Mouse (Mus musculus): ENCODE measurements at regions not wholly inside any gene's neighbourhood (a gene's known extent, or its start where the extent isn't known, plus 50 kb on each side); places are given as distances from the start of the nearest gene placed in this dataset.

DNA sequence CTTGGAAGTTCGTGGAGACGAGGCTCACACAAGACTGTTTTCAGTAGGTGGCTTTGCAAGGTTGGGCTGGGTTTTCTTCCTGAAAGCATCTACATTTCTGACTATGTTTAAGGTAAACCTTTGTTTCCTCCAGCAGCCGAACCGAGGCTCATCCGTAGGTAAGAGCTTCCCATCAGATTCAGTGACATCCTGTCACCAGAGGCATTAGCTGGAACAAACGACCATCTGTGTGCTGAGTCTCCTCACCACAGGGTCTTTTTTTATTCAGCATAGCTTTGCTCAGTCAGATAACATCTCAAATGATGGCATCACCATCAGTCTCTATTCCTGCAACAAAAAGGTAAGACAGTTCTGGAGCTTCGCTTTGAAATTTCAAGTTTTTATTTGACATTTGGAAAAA is 601.4 kb upstream of the Fam92a start:
- DNase-seq (ENCODE audit: extremely low read depth), result no peak
- Histone ChIP-seq H3K36me3 (replicated peaks in 1 of 2; ENCODE audit: control insufficient read depth in 1 of 2, insufficient read depth in 1 of 2, low read length in 1 of 2) (no peaks in the 10 kb centered on the region), H3K9ac (ENCODE audit: insufficient read depth, low read depth) (no peak overlapping the region), H3K9me3 (replicated peaks; ENCODE audit: low read length) (no peaks in the 10 kb centered on the region), H3K27me3 (replicated peaks) (no peaks in the 10 kb centered on the region), H3K27ac (ENCODE audit: insufficient read depth, low read depth) (no peak overlapping the region), H3K4me3 (replicated peaks in 1 of 3; ENCODE audit: low read depth in 2 of 3, low read length in 2 of 3, poor library complexity in 1 of 3) (no peak overlapping the region), H3K4me2 (ENCODE audit: insufficient read depth, low read depth, poor library complexity, severe bottlenecking) (no peak overlapping the region), H3K4me1 (ENCODE audit: control insufficient read depth in 1 of 2, insufficient read depth in 2 of 2) (peaks cover 5 to 27% of the 10 kb centered on the region in 2 experiments; a peak in 2 of 4 replicates), H3K79me2 (replicated peaks; ENCODE audit: control insufficient read depth, extremely low read depth, insufficient read depth, poor library complexity, severe bottlenecking) (no peaks in the 10 kb centered on the region)
- TF ChIP-seq RCOR1 (conservative IDR thresholded peaks at IDR 0.05; ENCODE audit: low read depth, low read length), result no peak
- TF ChIP-seq HCFC1 (IDR thresholded peaks at IDR 0.05; ENCODE audit: low read depth, low read length), result no peak
- TF ChIP-seq BHLHE40 (IDR thresholded peaks at IDR 0.05; ENCODE audit: low read depth, low read length), result no peak
- TF ChIP-seq ZKSCAN1 (IDR thresholded peaks at IDR 0.05; ENCODE audit: borderline replicate concordance, low read depth, low read length), result no peak
- no peak for TF ChIP-seq USF1 (IDR thresholded peaks at IDR 0.05; ENCODE audit: low read depth, low read length)
- TF ChIP-seq KAT2A (IDR thresholded peaks at IDR 0.05; ENCODE audit: insufficient replicate concordance, low read length), result no peak
- TF ChIP-seq UBTF (IDR thresholded peaks at IDR 0.05; ENCODE audit: low read depth, low read length), result no peak
- TF ChIP-seq IRF4 (IDR thresholded peaks at IDR 0.05; ENCODE audit: low read depth, low read length), result no peak
- TF ChIP-seq EP300 (IDR thresholded peaks at IDR 0.05; ENCODE audit: low read length), result no peak
- no peak for TF ChIP-seq TBP (conservative IDR thresholded peaks at IDR 0.05; ENCODE audit: low read depth, low read length)
- no peak for TF ChIP-seq NRF1 (IDR thresholded peaks at IDR 0.05; ENCODE audit: low read depth, low read length)
- in situ Hi-C loops (cut with MboI; ENCODE audit: low pct_ligation_motif_present, low pct_unique_long_range_greater_than_20kb, low sequenced_read_pairs) (loop anchor here (5.0 to 25.0 kb wide), 2 partner anchors 211 to 1004 kb away; no protein-coding TSS in a partner anchor), dilution Hi-C loops (cut with MboI; ENCODE audit: extremely low pct_ligation_motif_present, extremely low pct_unique_long_range_greater_than_20kb, low sequenced_read_pairs) (no loop called here)

DNA sequence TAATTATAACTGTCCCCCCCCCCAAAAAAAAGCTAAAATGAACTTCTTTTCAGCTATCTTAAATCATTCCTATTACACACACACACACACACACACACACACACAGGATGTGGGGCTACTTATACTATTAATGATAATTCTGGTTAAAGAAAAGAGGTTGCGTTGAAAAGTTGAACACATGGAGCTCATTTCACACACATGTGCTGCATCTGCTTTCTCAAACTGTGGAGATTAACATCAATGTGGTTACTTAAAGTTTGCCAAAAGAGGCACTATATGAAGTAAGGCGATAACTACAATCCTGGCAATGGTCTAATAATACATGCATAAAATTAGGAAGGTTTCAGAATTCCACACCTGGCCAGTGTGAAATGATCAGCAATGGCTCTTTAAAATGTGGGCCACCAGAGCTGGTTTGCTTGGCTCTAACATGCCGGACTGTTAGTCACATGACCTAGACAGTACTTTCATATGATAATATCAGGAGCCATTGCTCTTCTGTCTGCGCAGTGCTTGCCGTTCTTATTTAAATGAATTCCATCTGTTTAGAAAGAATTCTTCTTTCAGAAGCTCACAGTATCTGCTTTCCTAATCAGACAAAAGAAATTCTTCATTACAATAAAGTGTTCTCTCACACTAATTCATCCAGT is 598.4 kb upstream of the Fam92a start:
- dilution Hi-C loops (cut with MboI; ENCODE audit: extremely low pct_ligation_motif_present, extremely low pct_unique_long_range_greater_than_20kb, low sequenced_read_pairs), result no loop called here
- no peaks in the 10 kb centered on the region for H3K79me2 ChIP-seq (replicated peaks; ENCODE audit: control insufficient read depth, extremely low read depth, insufficient read depth, poor library complexity, severe bottlenecking)
- H3K4me2 ChIP-seq (ENCODE audit: insufficient read depth, low read depth, poor library complexity, severe bottlenecking), result no peak overlapping the region
- H3K36me3 ChIP-seq (replicated peaks in 1 of 2; ENCODE audit: control insufficient read depth in 1 of 2, insufficient read depth in 1 of 2, low read length in 1 of 2), result no peaks in the 10 kb centered on the region
- no peak for DNase-seq (ENCODE audit: extremely low read depth)
- H3K4me1 ChIP-seq (ENCODE audit: control insufficient read depth in 1 of 2, insufficient read depth in 2 of 2), result peaks cover 0 to under 1% of the 10 kb centered on the region in 2 experiments; a peak in 1 of 4 replicates
- no peak overlapping the region for H3K9ac ChIP-seq (ENCODE audit: insufficient read depth, low read depth)
- H3K27me3 ChIP-seq (replicated peaks), result no peaks in the 10 kb centered on the region
- no peak overlapping the region for H3K27ac ChIP-seq (ENCODE audit: insufficient read depth, low read depth)
- no peak overlapping the region for H3K4me3 ChIP-seq (replicated peaks in 1 of 3; ENCODE audit: low read depth in 2 of 3, low read length in 2 of 3, poor library complexity in 1 of 3)
- TF ChIP-seq ZMIZ1 (IDR thresholded peaks at IDR 0.05; ENCODE audit: low read depth, low read length) (no peak), RAD21 (IDR thresholded peaks at IDR 0.05; ENCODE audit: low read depth, low read length) (no peak), MAX (IDR thresholded peaks at IDR 0.05; ENCODE audit: low read length) (no peak), HCFC1 (IDR thresholded peaks at IDR 0.05; ENCODE audit: low read depth, low read length) (no peak), JUN (IDR thresholded peaks at IDR 0.05; ENCODE audit: insufficient read depth, low read depth, low read length) (no peak), ELF1 (IDR thresholded peaks at IDR 0.05; ENCODE audit: low read depth, low read length) (no peak)
- H3K9me3 ChIP-seq (replicated peaks; ENCODE audit: low read length), result no peaks in the 10 kb centered on the region
- in situ Hi-C loops (cut with MboI; ENCODE audit: low pct_ligation_motif_present, low pct_unique_long_range_greater_than_20kb, low sequenced_read_pairs), result loop anchor here (5.0 to 25.0 kb wide), 2 partner anchors 208 to 1007 kb away; no protein-coding TSS in a partner anchor
